Mouse (Mus musculus) gastrocnemius, postnatal 4 days (tissue): Measurements from ENCODE around the gene Itgad. TPM values are rescaled to one million over a fixed set of nuclear protein-coding genes. Genes with fewer than 3 reads are reported as not detected.

Experiments
- total RNA-seq, 2 experiments: library from RNA; stranded (reverse); gene quantifications; 2 replicates each; pipeline ENCODE4 v1.2.3; 2021

Gene Itgad
- total RNA-seq, 2 experiments from 2014 or later = not detected

Other genes starting within 250 kb of the Itgad start
- gene Kat8, start 241.9 kb upstream of the Itgad start, total RNA-seq = 10 to 100 TPM; 18.5 to 23.2 TPM
- gene Prss8, start 224.3 kb upstream of the Itgad start, total RNA-seq = not detected
- gene Prss36, start 207.7 kb upstream of the Itgad start, total RNA-seq = 1 to 10 TPM; 7.6 to 8.9 TPM
- 100 to 1,000 TPM; 287 to 354 TPM for gene Fus, start 186.9 kb upstream of the Itgad start, total RNA-seq
- gene Pycard, start 160.5 kb upstream of the Itgad start, total RNA-seq = 10 to 100 TPM; 16.0 to 21.7 TPM
- gene Trim72, start 150.4 kb upstream of the Itgad start, total RNA-seq = 100 to 1,000 TPM; 254 to 296 TPM
- gene Itgam, start 91.7 kb upstream of the Itgad start, total RNA-seq = 1 to 10 TPM; 3.9 to 4.6 TPM
- gene Gm49368, start 91.7 kb upstream of the Itgad start, total RNA-seq = not detected
- under 1 TPM; 0.31 to 0.37 TPM for gene Itgax, start 24.8 kb upstream of the Itgad start, total RNA-seq
- 100 to 1,000 TPM; 677 to 707 TPM for gene Cox6a2, start 52.0 kb downstream of the Itgad start, total RNA-seq
- 10 to 100 TPM; 12.9 TPM for gene Armc5, start 83.0 kb downstream of the Itgad start, total RNA-seq
- gene 9130023H24Rik, start 83.7 kb downstream of the Itgad start, total RNA-seq = 1 to 10 TPM; 4.6 to 5.5 TPM
- 10 to 100 TPM; 47.0 to 48.0 TPM for gene Tgfb1i1, start 92.4 kb downstream of the Itgad start, total RNA-seq
- gene Slc5a2, start 111.3 kb downstream of the Itgad start, total RNA-seq = not detected
- 10 to 100 TPM; 17.3 to 18.0 TPM for gene BC017158, start 143.8 kb downstream of the Itgad start, total RNA-seq